Mouse (Mus musculus) natural killer cell, adult 2 months (primary cell): ENCODE results near the gene Acnat1.
"Not testable (repeated sequence)": the region's sequence is repeated elsewhere in the genome, so short reads cannot be mapped to it uniquely, and the experiment has no call there.

ENCODE experiments used
- DNase-seq, 2 experiments: peaks; one replicate each; pipeline ENCODE4 v3.0.0; 2022; ENCODE audit warnings: low spot score in 2 of 2

The Acnat1 gene

DNA sequence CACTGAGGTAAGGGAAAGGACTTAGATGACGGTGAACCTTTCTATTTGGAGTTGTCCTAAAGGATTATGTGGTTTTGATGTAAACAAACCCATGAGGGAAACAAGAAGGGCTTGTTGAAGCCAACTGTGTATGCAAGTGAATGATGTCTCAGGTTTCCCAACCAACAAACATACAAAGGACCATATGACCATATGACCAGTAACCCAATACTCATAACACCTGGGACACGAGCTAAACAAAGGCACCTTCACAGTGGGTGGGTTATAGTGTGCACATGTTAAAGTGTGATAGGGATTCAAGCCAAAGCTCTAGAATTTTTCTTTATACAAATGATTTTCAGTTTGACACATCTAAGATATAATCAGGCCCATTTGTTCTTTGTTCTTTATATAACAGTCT lies 17.5 kb downstream of the Acnat1 start:
- no peak for DNase-seq

DNA sequence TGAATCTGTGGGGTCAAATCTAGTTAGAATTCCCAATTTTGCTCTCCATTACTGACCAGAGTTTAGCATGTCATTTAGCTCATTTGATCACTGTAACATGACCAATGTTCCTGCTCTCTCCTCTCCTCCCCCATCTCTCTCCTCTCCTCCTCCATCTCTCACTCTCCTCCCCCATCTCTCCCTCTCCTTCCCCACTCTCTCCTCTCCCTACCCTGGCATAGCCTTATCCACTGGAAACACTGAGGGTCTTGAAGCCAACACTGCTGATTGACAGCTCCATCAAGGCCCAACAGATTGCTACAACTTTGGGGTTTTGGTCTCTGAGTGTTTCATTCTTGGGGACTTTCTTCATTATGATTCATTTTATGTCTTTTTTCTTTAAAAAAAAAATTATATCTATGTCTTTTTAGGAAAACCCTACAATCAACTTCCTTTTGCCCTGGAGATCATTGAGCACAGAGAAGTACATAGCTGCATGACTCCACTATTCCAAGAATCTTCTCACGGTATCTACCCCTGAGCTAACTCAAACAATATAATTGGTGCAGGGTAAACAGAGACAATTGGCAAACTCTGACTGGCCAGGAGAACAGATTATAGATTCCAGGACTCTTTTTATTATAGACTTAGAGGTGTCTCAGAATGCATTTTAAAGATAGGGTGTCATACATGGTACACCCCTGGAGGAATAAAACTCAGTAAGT lies 21.7 kb downstream of the Acnat1 start:
- no peak for DNase-seq

DNA sequence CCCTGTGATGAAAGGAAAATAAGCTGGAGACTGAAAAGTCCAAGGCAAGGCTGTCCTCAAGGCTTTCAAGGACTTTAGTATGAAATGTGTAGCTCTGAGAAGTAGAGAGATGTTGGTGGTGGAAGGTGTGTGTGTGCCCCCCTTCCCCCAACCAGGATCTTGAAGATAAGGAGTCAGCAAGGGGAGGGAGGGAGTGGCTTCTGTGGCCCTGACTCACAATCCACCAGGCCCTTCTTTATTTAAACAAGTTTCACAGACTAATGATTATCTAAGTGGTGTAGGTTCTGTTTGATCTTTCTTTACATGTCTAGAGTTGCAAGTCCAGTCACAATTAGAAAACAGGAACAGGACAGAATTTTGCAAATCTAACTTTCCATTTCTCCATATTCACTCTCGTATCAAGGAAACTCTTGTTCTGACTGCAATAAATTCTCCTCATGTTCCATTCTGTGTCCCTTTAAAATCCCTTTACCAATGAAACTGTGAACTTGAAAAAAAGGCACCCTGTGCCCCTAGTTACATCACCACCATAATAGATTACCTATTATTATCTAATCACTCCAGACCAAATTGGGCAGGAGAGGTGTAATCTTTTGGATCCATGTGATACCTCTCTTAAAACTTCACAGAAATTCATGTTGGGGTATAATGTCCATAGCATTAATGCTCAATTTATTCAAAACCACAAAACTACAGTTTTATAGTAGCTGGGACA lies 22.4 kb downstream of the Acnat1 start:
- not testable (repeated sequence) for DNase-seq

DNA sequence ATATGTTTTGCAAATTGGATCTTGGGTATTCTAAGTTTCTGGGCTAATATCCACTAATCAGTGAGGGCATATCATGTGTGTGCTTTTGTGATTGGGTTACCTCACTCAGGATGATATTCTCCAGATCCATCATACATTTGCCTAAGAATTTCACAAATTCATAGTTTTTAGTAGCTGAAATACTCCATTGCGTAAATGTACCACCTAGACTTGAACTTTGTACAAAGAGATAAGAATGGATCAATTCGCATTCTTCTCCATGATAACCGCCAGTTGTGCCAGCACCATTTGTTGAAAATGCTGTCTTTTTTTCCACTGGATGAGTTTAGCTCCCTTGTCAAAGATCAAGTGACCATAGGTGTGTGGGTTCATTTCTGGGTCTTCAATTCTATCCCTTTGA lies 36.7 kb downstream of the Acnat1 start:
- DNase-seq, result not testable (repeated sequence)

DNA sequence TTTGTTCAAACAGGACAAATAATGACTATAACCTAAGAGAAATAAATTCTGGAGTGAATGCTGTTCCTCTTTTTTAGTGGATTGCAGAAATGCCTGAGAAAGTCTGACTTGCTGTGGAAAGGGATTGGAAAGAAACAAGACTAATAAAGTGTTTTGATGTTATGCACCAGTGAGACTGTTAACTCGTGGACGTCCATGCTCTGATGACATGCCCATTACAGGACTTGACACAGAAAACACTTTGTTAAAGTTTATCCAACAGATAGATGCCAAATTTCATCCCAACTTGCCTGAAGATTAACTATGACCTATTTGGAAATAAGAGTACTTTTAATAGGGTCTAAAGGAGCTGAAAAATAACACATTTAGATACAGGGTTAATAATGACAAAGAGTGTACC lies 63.6 kb downstream of the Acnat1 start:
- DNase-seq, result not testable (repeated sequence)

DNA sequence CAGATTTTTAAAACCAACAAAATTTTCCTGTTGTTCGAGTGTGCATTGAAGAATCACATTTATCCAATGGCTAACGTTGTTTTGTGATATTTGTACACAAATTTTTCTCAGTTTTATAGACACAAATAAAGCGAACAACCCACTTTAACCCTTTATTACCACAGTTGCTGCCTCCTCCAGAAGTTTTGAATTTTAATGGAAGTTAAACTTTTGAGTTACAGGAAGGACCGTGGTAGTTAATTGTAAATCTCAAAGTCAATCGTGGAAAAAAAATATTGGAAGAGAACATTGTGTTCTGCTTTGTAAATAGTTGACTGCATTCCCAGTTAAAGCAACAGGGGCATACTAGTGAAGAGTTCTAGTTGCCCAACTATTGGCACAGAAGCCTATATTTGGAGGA lies 65.8 kb downstream of the Acnat1 start, which contains the start of gene Acnat2:
Gene Acnat2, minus strand, starts transcription at position 195 of the 400 bp plus-strand sequence.
- not testable (repeated sequence) for DNase-seq
